Mouse (Mus musculus) stomach, postnatal 0 days (tissue): ENCODE results near the gene Gbx2.

Experiments used
- CTCF ChIP-seq: IDR thresholded peaks from 2 replicates; pipeline ENCODE4 v1.5.1; 2016; ENCODE audit warnings: antibody characterized with exemption, low read depth, mild to moderate bottlenecking, moderate library complexity
- EP300 ChIP-seq: optimal IDR thresholded peaks from 2 replicates; pipeline ENCODE3; 2016; ENCODE audit warnings: antibody characterized with exemption

- TF ChIP-seq EP300 (no peak), CTCF (no peak)
These were observed 28.7 kb downstream of the Gbx2 start for GRCm38 (mm10) chr1:89902236-89902635.
